Mouse (Mus musculus) bone marrow, adult 2 months (tissue): ENCODE results near the gene 1700056E22Rik. TPM values are rescaled to one million over a fixed set of nuclear protein-coding genes. Genes with fewer than 3 reads are reported as not detected.

Experiments
- H3K27ac ChIP-seq: fragments of 200-500 bp; 2 replicates; pipeline ENCODE4 v1.5.1; 2012; ENCODE audit warnings: low read depth, mild to moderate bottlenecking, control low read depth, inconsistent platforms, low read length; ENCODE audit not compliant: control insufficient read depth, poor library complexity, insufficient read depth
- H3K4me1 ChIP-seq: fragments of 200-500 bp; 2 replicates; pipeline ENCODE4 v1.6.1; 2011; ENCODE audit warnings: low read length; ENCODE audit not compliant: control insufficient read depth, insufficient read depth
- H3K4me3 ChIP-seq: fragments of 200-500 bp; replicated peaks from 2 replicates; pipeline ENCODE3; 2011; ENCODE audit warnings: mild to moderate bottlenecking, low read depth, low read length, control low read depth; ENCODE audit not compliant: control insufficient read depth
- CTCF ChIP-seq: fragments of 200-500 bp; IDR thresholded peaks from 2 replicates; pipeline ENCODE4 v1.5.1; 2011; ENCODE audit warnings: low read length, control low read depth; ENCODE audit not compliant: control insufficient read depth, insufficient read depth
- POLR2A ChIP-seq: fragments of 200-500 bp; IDR thresholded peaks from 2 replicates; pipeline ENCODE4 v1.6.1; 2011; ENCODE audit warnings: low read depth, mild to moderate bottlenecking, control low read depth, low read length, borderline replicate concordance; ENCODE audit not compliant: control insufficient read depth
- WGBS: fragments of 180-500 bp; shearing (Covaris S2); methylation state at CpG from one replicate; pipeline ENCODE4 v1.1.7; 2018; 5-methylcytosine and 5-hydroxymethylcytosine counted together
- polyA plus RNA-seq: library from polyadenylated mRNA; stranded (reverse); fragments of >200 nt; gene quantifications from 2 replicates; pipeline ENCODE4 v1.2.4, GENCODE M21; 2011; ENCODE audit warnings: low replicate concordance; ENCODE audit not compliant: missing spikeins, insufficient read depth, insufficient read length

1700056E22Rik gene
- not detected in 2 replicates for polyA plus RNA-seq

DNA sequence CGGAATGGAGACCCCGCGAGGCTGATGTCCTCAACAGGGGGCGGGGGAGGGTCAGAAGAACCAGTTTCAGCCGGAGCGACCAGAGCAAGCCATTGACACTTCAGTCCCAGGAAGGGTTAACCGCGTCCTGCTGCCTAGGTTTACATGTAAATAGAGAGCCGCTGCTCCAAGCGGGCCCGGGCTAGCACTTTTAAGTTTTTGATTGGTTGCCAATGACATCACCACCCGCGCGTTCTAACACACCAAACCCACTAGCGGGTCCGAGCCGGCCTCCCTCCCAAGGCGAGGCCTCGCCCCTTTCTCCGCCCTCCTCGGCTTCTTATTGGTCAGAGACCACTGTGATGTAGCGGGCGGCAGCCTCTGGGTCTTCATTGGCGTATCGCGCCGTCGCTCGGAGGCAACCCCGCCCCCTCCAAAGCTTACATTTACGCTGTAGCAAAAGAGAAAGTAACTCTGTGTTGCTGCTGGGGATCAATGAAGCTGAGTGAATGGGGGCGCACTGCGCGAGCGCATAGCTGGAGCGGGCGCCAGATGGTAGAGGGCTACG is at the start of gene 1700056E22Rik:
Gene 1700056E22Rik (minus strand): TSS at position 291 of the 547 bp plus-strand sequence.
- TF ChIP-seq CTCF: no peak
- no peak for TF ChIP-seq POLR2A
- peak within 1 kb of the TSS; percentile 86 for H3K27ac ChIP-seq
- peak within 1 kb of the TSS; percentile 85 for H3K4me3 ChIP-seq
- H3K4me1 ChIP-seq: no peaks in the 10 kb centered on the region; the same call in 1 of the 2 replicates
- WGBS: under 1% methylated on average over 38 of the region's 38 CpGs

DNA sequence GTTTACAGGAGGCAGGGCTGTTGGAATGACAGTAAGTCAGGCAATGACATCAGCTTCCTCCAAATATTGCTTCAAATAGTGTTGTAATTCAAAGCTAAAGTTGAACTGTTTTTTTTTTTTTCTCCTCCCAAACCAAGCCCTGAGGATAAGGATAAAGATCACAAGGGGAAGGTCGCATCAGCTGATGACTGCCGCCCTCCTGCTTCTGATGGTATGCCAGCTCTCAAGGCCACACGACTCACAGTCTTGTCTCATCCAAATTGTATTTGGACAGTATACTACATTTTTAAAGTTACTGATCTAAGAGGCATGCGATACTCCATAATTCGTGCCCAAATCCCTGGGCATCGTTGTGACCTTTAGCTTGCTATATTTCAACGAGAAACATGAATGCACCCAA is 49.1 kb upstream of the 1700056E22Rik start:
- Histone ChIP-seq H3K4me3 (no peak overlapping the region), H3K4me1 (no peaks in the 10 kb centered on the region; the same call in 1 of the 2 replicates), H3K27ac (no peak overlapping the region)
- TF ChIP-seq CTCF: no peak
- TF ChIP-seq POLR2A: no peak
- 71% methylated on average over 7 of the region's 7 CpGs for WGBS

DNA sequence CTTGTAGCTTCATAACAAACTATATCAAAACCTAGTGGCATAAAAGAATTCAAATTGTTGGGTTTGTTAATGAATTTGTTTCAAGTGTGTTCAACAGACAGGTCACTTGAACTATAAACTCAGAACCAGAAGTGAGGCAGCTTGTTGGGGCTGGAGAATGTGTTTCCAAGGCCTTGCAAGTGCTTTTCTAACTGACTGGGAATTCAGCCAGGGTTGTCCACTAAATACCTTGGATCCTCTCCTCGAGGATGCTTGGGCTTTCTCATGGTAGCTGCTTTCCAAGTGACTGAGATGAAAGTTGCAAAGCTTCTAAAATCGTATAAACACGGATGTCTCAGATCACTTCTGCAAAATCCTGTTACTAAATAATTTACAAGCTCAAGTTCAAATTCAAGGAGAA is 48.6 kb upstream of the 1700056E22Rik start:
- no peak overlapping the region for H3K27ac ChIP-seq
- WGBS: 50% methylated on average over 3 of the region's 3 CpGs
- no peaks in the 10 kb centered on the region; the same call in 1 of the 2 replicates for H3K4me1 ChIP-seq
- no peak for TF ChIP-seq POLR2A
- TF ChIP-seq CTCF: no peak
- no peak overlapping the region for H3K4me3 ChIP-seq

DNA sequence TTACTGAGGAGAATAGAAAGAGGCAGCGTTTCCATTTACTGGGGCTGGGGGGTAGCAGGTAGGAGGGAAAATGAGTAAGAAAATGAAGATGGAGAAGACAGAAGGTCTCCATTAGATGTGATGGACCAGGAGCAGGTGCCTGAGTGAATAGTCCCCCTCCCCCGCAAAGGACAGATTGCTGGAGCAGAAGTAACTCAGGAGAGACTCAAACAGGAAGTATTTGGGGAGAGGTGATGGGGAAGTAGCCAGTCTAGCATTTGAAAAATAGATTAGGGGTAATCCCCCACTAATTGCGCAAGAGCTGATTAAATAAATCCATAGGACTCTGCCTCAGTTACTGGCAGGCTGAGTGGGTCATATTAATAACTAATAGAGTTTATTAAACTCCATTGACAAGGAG is 45.2 kb upstream of the 1700056E22Rik start:
- Histone ChIP-seq H3K4me3 (no peak overlapping the region), H3K27ac (no peak overlapping the region), H3K4me1 (no peaks in the 10 kb centered on the region; the same call in 1 of the 2 replicates)
- no peak for TF ChIP-seq POLR2A
- TF ChIP-seq CTCF: no peak
- WGBS: 44% methylated on average over 3 of the region's 3 CpGs

DNA sequence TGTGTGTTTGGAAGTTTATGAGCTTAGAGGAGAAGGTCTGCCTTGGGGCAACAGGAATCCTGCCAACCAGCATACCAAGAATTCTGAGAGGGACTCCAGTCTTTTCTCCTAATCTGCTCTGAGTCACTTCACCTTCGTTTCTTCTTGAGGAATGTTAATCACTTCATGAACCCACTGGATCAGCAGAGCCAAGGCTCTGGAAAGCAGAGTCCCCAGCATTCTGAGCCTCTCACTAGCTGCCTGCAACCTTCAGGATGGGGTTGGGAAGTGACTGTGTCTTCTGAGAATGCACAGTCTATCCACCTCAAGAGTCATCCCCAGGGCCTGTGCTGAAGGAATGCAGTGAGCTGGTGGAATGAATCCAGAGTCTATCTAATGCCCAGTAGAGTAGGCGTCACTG is 42.7 kb upstream of the 1700056E22Rik start:
- H3K4me1 ChIP-seq: no peaks in the 10 kb centered on the region; the same call in 1 of the 2 replicates
- H3K4me3 ChIP-seq: no peak overlapping the region
- TF ChIP-seq CTCF: no peak
- WGBS: 62% methylated on average over 2 of the region's 2 CpGs
- no peak overlapping the region for H3K27ac ChIP-seq

DNA sequence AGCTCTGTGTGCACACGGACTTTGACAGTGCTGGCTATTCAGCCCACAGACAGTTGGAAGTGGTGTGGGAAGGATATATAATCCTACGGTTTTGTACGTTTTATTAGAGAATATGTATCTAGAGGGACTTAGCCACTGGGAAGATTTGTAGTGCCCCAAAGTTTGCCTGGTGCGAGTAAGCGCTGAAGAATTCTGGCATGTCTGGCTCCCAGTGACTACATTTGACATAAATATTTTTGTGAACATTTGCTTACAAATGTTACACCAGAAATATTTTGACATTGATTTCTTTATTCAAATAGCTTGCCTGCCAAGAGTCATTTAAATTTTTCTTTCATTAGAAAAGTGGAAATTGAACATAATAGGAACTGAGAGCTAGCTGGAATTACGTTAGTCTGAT is 42.0 kb upstream of the 1700056E22Rik start:
- no peak for TF ChIP-seq CTCF
- TF ChIP-seq POLR2A: no peak
- no peak overlapping the region for H3K27ac ChIP-seq
- no peaks in the 10 kb centered on the region; the same call in 1 of the 2 replicates for H3K4me1 ChIP-seq
- 87% methylated on average over 6 of the region's 6 CpGs for WGBS
- no peak overlapping the region for H3K4me3 ChIP-seq

DNA sequence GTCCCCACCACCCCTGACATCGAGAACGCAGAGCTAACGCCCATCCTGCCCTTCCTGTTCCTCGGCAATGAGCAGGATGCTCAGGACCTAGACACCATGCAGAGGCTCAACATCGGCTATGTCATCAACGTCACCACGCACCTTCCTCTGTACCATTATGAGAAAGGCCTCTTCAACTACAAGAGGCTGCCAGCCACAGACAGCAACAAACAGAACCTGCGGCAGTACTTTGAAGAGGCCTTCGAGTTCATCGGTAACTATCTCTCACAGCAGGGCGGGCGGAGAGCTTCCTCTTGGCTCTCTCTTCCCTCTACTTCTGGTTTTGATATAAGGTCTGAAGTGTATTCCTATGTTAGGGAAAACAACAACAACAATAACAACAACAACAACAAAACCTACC is 34.9 kb upstream of the 1700056E22Rik start:
- TF ChIP-seq POLR2A: no peak
- TF ChIP-seq CTCF: no peak
- Histone ChIP-seq H3K4me1 (peaks cover 1% of the 10 kb centered on the region; the same call in 1 of the 2 replicates), H3K27ac (no peak overlapping the region), H3K4me3 (no peak overlapping the region)
- WGBS: 84% methylated on average over 12 of the region's 12 CpGs

DNA sequence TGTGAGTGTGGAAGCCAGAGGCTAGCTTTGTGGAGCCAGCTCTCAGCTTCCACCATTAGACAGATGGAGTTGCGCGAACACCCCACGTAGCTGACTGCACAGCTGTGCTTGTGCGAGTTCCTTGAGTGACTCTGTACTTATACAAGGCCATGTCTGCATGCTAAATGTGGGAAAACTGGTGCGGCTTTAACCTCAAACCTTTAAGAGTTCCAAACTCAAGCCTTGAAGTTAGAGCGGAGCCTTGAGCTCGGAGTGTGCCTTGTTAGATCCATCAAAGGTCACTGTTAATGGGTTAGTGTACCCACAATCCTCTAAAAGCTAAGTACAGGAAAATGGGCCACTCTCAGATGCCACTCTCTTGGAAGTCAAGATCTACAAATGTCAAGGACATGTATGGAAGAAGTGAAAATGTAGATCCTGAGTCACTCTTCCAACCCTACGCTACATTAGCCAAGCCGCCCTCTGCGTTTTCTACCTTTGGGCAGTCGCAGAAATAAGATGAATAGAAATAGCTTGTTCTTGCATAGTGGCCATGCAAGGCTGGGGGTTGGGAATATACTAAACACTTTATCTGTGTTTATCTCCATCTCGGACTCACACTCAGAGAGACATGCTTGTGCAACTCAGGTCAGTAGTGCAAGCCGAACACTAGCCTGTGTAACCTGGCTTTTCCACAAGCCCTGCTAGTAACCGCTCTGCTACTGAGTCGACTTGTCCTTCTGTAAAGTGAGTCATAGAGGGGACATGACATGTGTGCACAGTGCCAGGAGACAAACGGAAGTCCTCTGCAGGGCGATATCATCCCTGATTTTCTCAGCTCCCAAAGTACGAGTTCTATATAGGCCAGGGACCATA is 33.8 kb upstream of the 1700056E22Rik start:
- Histone ChIP-seq H3K27ac (no peak overlapping the region), H3K4me3 (no peak overlapping the region), H3K4me1 (peaks cover 1% of the 10 kb centered on the region; the same call in 1 of the 2 replicates)
- TF ChIP-seq CTCF: no peak
- WGBS: 87% methylated on average over 18 of the region's 18 CpGs
